Mouse (Mus musculus): ENCODE measurements at regions not wholly inside any gene's neighbourhood (a gene's known extent, or its start where the extent isn't known, plus 50 kb on each side); places are given as distances from the start of the nearest gene placed in this dataset.

DNA sequence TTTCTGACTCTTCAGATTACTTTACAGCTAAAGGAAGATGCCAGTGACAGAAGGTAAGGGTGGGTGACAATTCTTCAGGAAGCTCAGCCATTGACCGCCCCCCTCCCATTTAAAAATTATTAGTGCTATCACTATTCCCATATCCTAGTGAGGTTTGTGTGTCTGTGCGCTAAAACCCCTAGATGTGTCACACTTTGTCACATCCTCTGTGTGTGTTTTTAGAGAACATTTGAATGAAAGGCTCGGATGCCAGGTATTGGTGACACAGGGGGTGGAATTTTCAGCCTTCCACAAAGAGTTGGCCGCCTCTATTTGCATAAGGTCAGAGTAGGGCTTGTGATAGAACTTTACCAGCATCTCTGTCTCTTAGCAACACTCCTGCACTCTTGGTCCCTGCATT is 83.4 kb downstream of the Nr2f2 start:
- no peak overlapping the region for H3K4me2 ChIP-seq (replicated peaks)
- H3K36me3 ChIP-seq (replicated peaks; ENCODE audit: control insufficient read depth, insufficient read depth), result no peaks in the 10 kb centered on the region
- peaks cover 95% of the 10 kb centered on the region for H3K27me3 ChIP-seq (ENCODE audit: control insufficient read depth, insufficient read depth, low read length)
- H3K4me1 ChIP-seq (replicated peaks; ENCODE audit: control insufficient read depth, insufficient read depth, low read length), result 0 out of 2 replicates have a peak, but pooled peaks cover 16% of the 10 kb centered on the region
- ATAC-seq (ENCODE audit: low FRiP score) (no peak), DNase-seq (ENCODE audit: low spot score) (no peak)
- H3K27ac ChIP-seq, result no peak overlapping the region
- H3K9me3 ChIP-seq (ENCODE audit: control insufficient read depth, low read length), result no peaks in the 10 kb centered on the region
- H3K4me3 ChIP-seq (replicated peaks; ENCODE audit: low read length), result no peak overlapping the region
- 7% methylated on average over 4 of the region's 4 CpGs for WGBS
- no peak overlapping the region for H3K9ac ChIP-seq

DNA sequence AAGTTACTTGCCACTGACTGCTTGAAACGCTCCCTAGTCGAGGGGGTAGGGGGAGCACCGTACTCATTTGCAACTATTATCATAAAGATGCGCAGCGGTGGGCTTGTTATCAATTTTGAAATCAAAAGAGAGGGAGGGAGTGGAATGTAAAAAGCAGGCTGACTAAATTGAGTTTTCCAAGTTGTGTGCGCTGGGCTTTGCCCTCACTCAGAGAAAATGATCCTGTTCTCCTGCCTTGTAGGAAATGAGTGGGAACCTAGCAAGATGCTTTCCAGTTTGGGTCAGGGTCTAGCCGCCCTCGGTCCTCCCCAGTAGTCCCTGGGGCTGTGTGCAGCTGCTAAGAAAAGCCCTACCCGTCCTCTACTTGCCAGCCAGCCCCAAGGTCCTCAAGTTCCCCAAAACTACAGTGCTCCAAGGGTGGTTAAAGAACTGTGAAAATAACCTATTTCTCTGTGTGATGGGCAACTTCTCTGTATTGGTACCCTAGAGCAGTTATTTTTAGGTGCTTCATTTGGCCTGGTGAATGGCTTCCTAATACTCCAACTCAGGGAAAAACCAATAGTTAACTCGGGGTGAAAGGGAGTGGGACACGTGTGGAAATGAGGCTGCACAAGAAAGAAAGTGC is 84.5 kb downstream of the Nr2f2 start:
- DNase-seq (ENCODE audit: low spot score), result no peak
- no peak for ATAC-seq (ENCODE audit: low FRiP score)
- Histone ChIP-seq H3K9me3 (ENCODE audit: control insufficient read depth, low read length) (no peaks in the 10 kb centered on the region), H3K9ac (no peak overlapping the region), H3K27me3 (ENCODE audit: control insufficient read depth, insufficient read depth, low read length) (peaks cover 97% of the 10 kb centered on the region), H3K4me2 (replicated peaks) (no peak overlapping the region), H3K27ac (no peak overlapping the region), H3K36me3 (replicated peaks; ENCODE audit: control insufficient read depth, insufficient read depth) (no peaks in the 10 kb centered on the region), H3K4me1 (replicated peaks; ENCODE audit: control insufficient read depth, insufficient read depth, low read length) (0 out of 2 replicates have a peak, but pooled peaks cover 9% of the 10 kb centered on the region), H3K4me3 (replicated peaks; ENCODE audit: low read length) (no peak overlapping the region)
- WGBS, result 1% methylated on average over 11 of the region's 11 CpGs

DNA sequence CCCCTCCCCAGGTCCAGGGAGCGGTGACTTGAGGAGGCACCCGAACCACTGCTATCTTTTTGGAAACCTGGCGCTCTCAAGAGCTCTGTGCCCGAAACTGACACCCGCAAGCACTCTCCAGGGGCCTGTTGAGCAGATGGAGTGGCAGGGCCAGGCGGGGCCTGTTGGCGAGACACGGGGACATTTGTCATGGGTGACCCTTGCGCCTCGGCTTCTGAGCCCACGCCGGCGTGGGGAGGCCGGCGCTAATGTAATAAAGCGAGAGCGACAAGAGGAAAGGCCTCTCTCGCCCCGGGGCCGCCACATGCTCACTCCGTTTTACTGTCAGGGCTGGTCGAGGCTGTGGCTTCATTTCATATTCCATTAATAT is 85.2 kb downstream of the Nr2f2 start:
- no peak overlapping the region for H3K9ac ChIP-seq
- peak overlapping the region; percentile 42 for H3K4me2 ChIP-seq (replicated peaks)
- 2% methylated on average over 22 of the region's 22 CpGs for WGBS
- H3K27me3 ChIP-seq (ENCODE audit: control insufficient read depth, insufficient read depth, low read length), result peaks cover 97% of the 10 kb centered on the region
- H3K27ac ChIP-seq, result no peak overlapping the region
- H3K4me1 ChIP-seq (replicated peaks; ENCODE audit: control insufficient read depth, insufficient read depth, low read length), result 0 out of 2 replicates have a peak, but pooled peaks cover 9% of the 10 kb centered on the region
- H3K4me3 ChIP-seq (replicated peaks; ENCODE audit: low read length), result 0 out of 2 replicates have a peak overlapping the region, but pooled peaks have one; percentile 8
- H3K9me3 ChIP-seq (ENCODE audit: control insufficient read depth, low read length), result no peaks in the 10 kb centered on the region
- H3K36me3 ChIP-seq (replicated peaks; ENCODE audit: control insufficient read depth, insufficient read depth), result no peaks in the 10 kb centered on the region
- DNase-seq (ENCODE audit: low spot score) (no peak), ATAC-seq (ENCODE audit: low FRiP score) (peak; percentile 14; the same call in 1 of the 2 replicates)

DNA sequence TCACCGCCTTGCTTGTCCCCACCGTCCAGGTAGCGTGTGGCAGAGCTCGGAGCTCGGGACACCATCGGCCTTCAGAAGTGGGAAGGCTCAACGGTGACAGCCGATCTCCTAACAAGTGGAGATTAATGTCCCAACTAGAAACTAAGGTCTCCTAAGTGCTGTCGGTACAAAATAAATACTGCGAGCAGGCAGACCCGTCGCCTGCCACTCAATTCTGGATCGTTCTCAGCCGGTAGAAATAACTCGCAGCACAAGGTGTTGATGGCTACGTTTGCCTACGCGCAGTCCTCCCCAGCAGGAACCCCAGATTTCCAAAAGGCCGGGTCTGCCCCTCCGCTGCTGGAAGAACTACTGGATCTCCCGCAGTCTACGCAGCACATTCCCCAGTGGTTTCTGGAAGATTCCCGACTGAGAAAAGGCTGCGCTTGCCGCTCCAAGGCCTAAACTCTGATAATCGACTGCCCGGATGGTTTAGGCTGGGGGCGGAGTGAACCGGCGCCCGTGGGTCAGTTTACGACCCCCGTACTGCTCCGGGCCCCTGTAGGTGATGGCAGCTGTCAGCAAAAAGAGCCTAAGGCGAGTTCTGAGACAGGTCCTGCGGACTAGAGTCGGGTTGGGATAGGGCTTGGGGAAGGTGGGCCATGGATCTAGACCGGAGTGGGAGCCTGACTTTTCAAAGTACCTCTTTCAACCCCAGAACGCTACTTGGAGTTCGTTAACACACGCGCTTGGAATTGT is 85.7 kb downstream of the Nr2f2 start:
- H3K27ac ChIP-seq, result no peak overlapping the region

DNA sequence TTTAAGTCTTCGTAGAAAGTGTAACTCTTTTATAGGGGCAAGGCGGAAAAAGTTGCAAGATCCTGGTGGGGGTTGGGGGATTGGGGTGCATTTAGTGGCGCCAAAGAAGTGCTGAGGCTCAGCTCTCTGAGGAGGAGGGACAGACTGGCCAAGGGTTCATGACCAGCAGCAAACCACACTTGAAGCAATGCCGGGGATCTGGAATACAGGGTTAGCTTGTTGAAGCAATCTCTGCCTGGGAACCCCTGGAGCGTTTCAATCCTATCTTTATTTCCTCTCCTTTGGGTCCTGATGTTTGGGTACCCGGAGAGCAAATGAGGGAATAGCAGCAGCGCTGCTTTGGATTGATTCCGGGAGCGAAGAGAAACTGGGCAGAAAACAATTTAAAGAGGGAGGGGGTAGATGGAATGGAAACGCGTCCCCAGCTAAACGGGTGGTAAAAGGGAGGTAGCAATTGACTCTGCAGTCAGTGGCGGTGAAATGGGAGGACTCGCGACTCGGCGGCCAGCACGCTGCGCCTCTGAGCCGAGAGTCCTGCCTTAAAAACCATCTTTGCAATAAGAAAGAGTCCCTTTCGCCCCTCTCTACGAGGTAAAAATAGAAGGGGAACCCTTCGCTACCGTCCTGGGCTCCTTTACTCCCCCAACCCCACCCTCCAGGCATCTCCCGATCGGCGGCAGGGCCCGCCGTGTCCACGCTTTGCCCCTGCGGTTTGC is 86.5 kb downstream of the Nr2f2 start:
- peaks cover 89% of the 10 kb centered on the region for H3K27me3 ChIP-seq (ENCODE audit: control insufficient read depth, insufficient read depth, low read length)
- H3K27ac ChIP-seq, result no peak overlapping the region
- peak overlapping the region; percentile 8 for H3K4me3 ChIP-seq (replicated peaks; ENCODE audit: low read length)
- H3K4me1 ChIP-seq (replicated peaks; ENCODE audit: control insufficient read depth, insufficient read depth, low read length), result 0 out of 2 replicates have a peak, but pooled peaks cover 9% of the 10 kb centered on the region
- no peaks in the 10 kb centered on the region for H3K9me3 ChIP-seq (ENCODE audit: control insufficient read depth, low read length)
- WGBS, result 2% methylated on average over 31 of the region's 31 CpGs
- no peaks in the 10 kb centered on the region for H3K36me3 ChIP-seq (replicated peaks; ENCODE audit: control insufficient read depth, insufficient read depth)
- H3K9ac ChIP-seq, result no peak overlapping the region
- H3K4me2 ChIP-seq (replicated peaks), result peak overlapping the region; percentile 42
- ATAC-seq (ENCODE audit: low FRiP score), result no peak
- DNase-seq (ENCODE audit: low spot score), result no peak

More for the DNA sequence above, 85.7 kb downstream of the Nr2f2 start:
- Histone ChIP-seq H3K9me3 (ENCODE audit: control insufficient read depth, low read length) (no peaks in the 10 kb centered on the region), H3K4me1 (replicated peaks; ENCODE audit: control insufficient read depth, insufficient read depth, low read length) (0 out of 2 replicates have a peak, but pooled peaks cover 9% of the 10 kb centered on the region), H3K4me2 (replicated peaks) (peak overlapping the region; percentile 42), H3K36me3 (replicated peaks; ENCODE audit: control insufficient read depth, insufficient read depth) (no peaks in the 10 kb centered on the region), H3K4me3 (replicated peaks; ENCODE audit: low read length) (peak overlapping the region; percentile 8), H3K9ac (no peak overlapping the region), H3K27me3 (ENCODE audit: control insufficient read depth, insufficient read depth, low read length) (peaks cover 95% of the 10 kb centered on the region)
- ATAC-seq (ENCODE audit: low FRiP score) (no peak), DNase-seq (ENCODE audit: low spot score) (no peak)
- WGBS, result 1% methylated on average over 42 of the region's 42 CpGs

DNA sequence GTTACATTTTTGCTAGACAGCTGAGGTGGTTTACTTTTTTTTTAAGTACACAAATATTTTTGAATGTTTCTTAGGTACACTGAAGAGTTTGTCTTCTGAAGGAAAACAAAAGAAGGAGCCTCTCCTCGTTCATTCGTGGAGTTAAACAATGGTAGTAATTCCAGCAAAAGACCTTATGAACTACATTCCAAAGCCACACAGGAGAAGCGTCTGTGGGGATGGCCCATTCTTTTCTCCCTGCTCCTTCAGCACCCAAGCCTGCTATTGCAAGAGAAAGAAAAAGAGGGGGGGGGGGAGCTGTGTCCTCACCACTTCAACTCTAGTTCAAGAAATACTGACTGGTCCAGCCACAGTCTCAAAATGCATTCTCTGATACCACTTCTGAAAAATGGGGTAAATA is 87.4 kb downstream of the Nr2f2 start:
- DNase-seq (ENCODE audit: low spot score), result no peak
- Histone ChIP-seq H3K4me1 (replicated peaks; ENCODE audit: control insufficient read depth, insufficient read depth, low read length) (0 out of 2 replicates have a peak, but pooled peaks cover 9% of the 10 kb centered on the region), H3K4me3 (replicated peaks; ENCODE audit: low read length) (no peak overlapping the region), H3K36me3 (replicated peaks; ENCODE audit: control insufficient read depth, insufficient read depth) (no peaks in the 10 kb centered on the region), H3K27me3 (ENCODE audit: control insufficient read depth, insufficient read depth, low read length) (peaks cover 79% of the 10 kb centered on the region), H3K9ac (no peak overlapping the region), H3K27ac (no peak overlapping the region), H3K4me2 (replicated peaks) (no peak overlapping the region), H3K9me3 (ENCODE audit: control insufficient read depth, low read length) (no peaks in the 10 kb centered on the region)
- WGBS, result 7% methylated on average over 3 of the region's 3 CpGs
- no peak for ATAC-seq (ENCODE audit: low FRiP score)

DNA sequence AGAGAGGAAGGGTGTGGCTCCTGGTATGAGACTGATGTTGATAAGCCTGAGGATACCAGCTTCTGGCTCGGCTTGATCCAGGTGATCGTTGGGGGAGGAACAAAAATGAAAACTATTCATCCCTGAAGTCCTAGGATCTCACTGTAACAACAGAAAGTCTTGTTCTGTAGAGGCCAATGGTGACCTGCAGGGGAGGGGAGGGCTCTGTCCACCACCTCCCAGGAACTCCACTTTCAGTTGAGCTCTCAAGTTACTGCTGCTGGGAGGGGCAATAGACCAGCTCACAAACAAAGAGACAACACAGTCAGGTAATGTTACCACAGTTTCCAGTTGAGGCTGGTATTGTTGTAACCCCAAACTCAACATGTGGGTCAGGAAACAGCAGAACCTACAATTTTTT is 90.5 kb downstream of the Nr2f2 start:
- Histone ChIP-seq H3K9me3 (ENCODE audit: control insufficient read depth, low read length) (no peaks in the 10 kb centered on the region), H3K4me2 (replicated peaks) (no peak overlapping the region), H3K9ac (no peak overlapping the region), H3K4me3 (replicated peaks; ENCODE audit: low read length) (no peak overlapping the region), H3K27ac (no peak overlapping the region), H3K27me3 (ENCODE audit: control insufficient read depth, insufficient read depth, low read length) (peaks cover 52% of the 10 kb centered on the region), H3K4me1 (replicated peaks; ENCODE audit: control insufficient read depth, insufficient read depth, low read length) (0 out of 2 replicates have a peak, but pooled peaks cover 5% of the 10 kb centered on the region), H3K36me3 (replicated peaks; ENCODE audit: control insufficient read depth, insufficient read depth) (no peaks in the 10 kb centered on the region)
- no peak for ATAC-seq (ENCODE audit: low FRiP score)
- DNase-seq (ENCODE audit: low spot score), result no peak
- 81% methylated on average over 2 of the region's 2 CpGs for WGBS

DNA sequence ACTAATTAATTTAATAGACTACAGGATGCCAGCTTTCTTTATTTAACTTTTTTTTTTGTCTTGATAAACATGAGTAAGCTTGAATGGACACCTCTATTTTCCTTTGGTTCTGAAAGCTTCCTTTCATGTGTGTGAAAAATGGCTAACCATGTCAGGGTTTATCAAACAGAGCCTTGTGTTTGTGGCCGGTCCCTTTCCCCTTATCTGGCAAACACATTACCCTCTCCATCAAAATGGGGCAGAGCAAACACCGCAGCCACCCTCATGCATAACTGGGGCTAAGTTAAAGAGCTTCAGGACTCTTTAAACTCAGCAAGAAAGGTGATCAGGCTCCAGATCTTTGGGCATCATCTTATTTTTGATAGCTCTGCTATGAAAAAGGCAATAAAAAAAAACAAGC is 92.2 kb downstream of the Nr2f2 start:
- H3K9me3 ChIP-seq (ENCODE audit: control insufficient read depth, low read length), result no peaks in the 10 kb centered on the region
- WGBS, result 52% methylated on average over 2 of the region's 2 CpGs
- no peaks in the 10 kb centered on the region for H3K4me1 ChIP-seq (replicated peaks; ENCODE audit: control insufficient read depth, insufficient read depth, low read length)
- H3K4me2 ChIP-seq (replicated peaks), result no peak overlapping the region
- H3K27me3 ChIP-seq (ENCODE audit: control insufficient read depth, insufficient read depth, low read length), result peaks cover 35% of the 10 kb centered on the region
- no peak overlapping the region for H3K9ac ChIP-seq
- no peaks in the 10 kb centered on the region for H3K36me3 ChIP-seq (replicated peaks; ENCODE audit: control insufficient read depth, insufficient read depth)
- ATAC-seq (ENCODE audit: low FRiP score) (no peak), DNase-seq (ENCODE audit: low spot score) (no peak)
- no peak overlapping the region for H3K4me3 ChIP-seq (replicated peaks; ENCODE audit: low read length)
- H3K27ac ChIP-seq, result no peak overlapping the region

DNA sequence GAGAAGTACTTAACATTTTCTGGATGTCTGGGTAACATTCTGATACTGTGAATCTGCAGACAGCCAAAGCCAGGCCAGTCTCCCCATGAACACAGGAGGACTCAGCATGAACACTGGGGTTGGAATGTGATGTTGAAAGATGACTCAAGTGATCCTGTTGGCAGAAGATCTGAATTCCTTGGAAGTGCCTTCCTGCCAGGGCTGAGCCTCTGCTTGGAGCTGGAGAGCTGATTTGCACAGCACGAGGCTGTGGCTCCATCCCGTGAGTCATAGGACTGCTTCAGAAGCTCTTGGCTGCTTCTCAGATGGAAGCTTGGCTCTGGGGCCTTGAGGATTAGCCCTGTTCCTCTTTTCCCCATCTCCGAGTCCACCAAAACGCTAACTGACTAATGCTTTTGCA is 99.5 kb downstream of the Nr2f2 start:
- H3K9ac ChIP-seq, result no peak overlapping the region
- no peak overlapping the region for H3K27ac ChIP-seq
- H3K4me3 ChIP-seq (replicated peaks; ENCODE audit: low read length), result no peak overlapping the region
- H3K36me3 ChIP-seq (replicated peaks; ENCODE audit: control insufficient read depth, insufficient read depth), result no peaks in the 10 kb centered on the region
- H3K27me3 ChIP-seq (ENCODE audit: control insufficient read depth, insufficient read depth, low read length), result no peaks in the 10 kb centered on the region
- H3K4me2 ChIP-seq (replicated peaks), result no peak overlapping the region
- H3K9me3 ChIP-seq (ENCODE audit: control insufficient read depth, low read length), result no peaks in the 10 kb centered on the region
- H3K4me1 ChIP-seq (replicated peaks; ENCODE audit: control insufficient read depth, insufficient read depth, low read length), result no peaks in the 10 kb centered on the region
- ATAC-seq (ENCODE audit: low FRiP score), result no peak
- WGBS, result 65% methylated on average over 4 of the region's 4 CpGs
- no peak for DNase-seq (ENCODE audit: low spot score)

All from hindbrain, embryonic 14.5 days (tissue).